Mouse (Mus musculus): ENCODE measurements at regions not wholly inside any gene's neighbourhood (a gene's known extent, or its start where the extent isn't known, plus 50 kb on each side); places are given as distances from the start of the nearest gene placed in this dataset.

DNA sequence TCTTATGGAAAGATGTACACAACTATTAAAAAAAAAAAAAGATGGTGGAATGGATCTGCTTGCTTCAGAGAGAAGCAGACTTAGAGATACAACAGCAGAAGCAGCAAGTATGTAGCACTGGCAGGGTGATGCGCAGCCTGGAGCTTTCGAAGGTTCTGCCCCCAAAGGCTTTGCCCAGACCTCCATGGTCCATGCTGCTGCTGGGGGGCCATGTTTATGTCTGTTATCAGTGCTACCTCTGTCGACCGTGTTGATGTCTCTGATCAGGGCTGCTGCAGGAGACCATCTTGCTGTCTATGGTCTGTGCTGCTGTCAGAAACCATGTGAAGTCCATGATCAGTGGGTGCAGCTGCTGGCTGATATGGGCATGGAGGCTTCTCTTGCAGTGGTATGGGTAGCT, 88.6 kb upstream of the Fam189a1 start:
- ATAC-seq (replicated peaks; ENCODE audit: low FRiP score), result no peak
- WGBS, result 86% methylated on average over 4 of the region's 4 CpGs
- H3K27me3 ChIP-seq, result no peaks in the 10 kb centered on the region
- H3K4me3 ChIP-seq (replicated peaks), result no peak overlapping the region
- no peaks in the 10 kb centered on the region for H3K36me3 ChIP-seq
- no peak overlapping the region for H3K4me2 ChIP-seq
- no peaks in the 10 kb centered on the region for H3K4me1 ChIP-seq
- H3K27ac ChIP-seq, result no peak overlapping the region
- H3K9me3 ChIP-seq (replicated peaks), result no peaks in the 10 kb centered on the region
- H3K9ac ChIP-seq, result no peak overlapping the region

DNA sequence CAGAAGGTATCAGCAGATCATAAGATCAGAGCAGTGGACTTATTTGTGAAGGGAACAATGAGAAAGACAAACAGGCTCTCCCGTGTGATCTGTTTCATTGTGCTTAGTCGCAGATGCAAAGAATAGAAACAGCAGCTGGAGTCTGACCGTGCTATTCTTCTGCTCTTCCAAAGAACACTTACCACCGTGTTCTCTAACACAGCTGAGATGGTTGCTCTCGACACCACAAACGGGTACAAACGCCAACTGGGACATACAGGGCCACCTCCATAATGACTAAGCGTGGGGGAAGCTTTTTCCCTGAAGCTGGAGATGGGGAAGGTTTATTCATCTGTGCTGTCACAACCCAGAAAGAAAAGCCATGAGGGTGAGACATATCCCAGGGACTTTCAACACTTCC, 84.8 kb upstream of the Fam189a1 start:
- 79% methylated on average over 8 of the region's 8 CpGs for WGBS

DNA sequence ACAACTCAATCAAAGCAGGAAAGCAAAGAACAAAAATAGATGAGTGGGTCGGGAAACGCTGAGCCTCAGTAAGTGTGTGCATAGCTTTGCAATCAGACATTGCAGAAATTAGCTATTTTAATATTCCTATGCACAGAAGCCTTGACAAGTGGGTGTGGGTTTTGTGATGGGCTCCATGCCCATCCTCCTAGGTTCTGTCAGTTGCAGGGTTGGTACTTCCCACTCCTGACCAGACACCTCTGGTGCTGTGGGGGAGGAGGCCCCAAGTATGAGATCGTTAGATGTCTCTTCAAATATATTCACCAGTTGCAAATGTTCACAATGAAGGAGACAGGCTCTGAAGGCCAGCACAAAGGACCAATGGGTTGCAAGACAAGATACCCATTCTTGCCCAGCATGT, 79.3 kb upstream of the Fam189a1 start:
- Histone ChIP-seq H3K4me3 (replicated peaks) (no peak overlapping the region), H3K4me2 (no peak overlapping the region), H3K27me3 (no peaks in the 10 kb centered on the region), H3K36me3 (no peaks in the 10 kb centered on the region), H3K27ac (no peak overlapping the region), H3K9ac (no peak overlapping the region), H3K9me3 (replicated peaks) (no peaks in the 10 kb centered on the region), H3K4me1 (no peaks in the 10 kb centered on the region)
- ATAC-seq (replicated peaks; ENCODE audit: low FRiP score), result no peak
- 85% methylated on average over 3 of the region's 3 CpGs for WGBS

More for the DNA sequence above, 84.8 kb upstream of the Fam189a1 start:
- Histone ChIP-seq H3K9me3 (replicated peaks) (no peaks in the 10 kb centered on the region), H3K36me3 (no peaks in the 10 kb centered on the region), H3K4me3 (replicated peaks) (no peak overlapping the region), H3K27ac (no peak overlapping the region), H3K4me1 (no peaks in the 10 kb centered on the region), H3K4me2 (no peak overlapping the region), H3K9ac (no peak overlapping the region), H3K27me3 (no peaks in the 10 kb centered on the region)
- ATAC-seq (replicated peaks; ENCODE audit: low FRiP score), result no peak

DNA sequence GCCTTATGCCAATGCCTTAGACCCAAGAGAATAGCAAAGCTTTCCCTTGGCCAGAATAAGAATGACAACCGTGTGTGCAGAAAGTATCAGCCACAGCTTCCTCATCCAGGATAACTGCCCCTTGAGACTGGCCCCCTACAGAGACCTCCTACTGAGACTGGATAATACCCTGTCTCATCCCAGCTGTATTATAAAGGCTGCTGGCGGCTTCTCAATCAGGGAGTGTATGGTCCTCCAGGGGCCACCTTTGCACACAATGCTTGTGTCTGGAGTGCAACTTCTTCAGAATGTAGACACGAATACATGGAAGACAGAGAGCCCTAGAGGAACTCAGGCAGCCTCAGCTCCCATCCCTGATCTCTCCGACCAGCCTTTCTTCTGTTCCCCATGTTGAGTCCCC, 77.3 kb upstream of the Fam189a1 start:
- no peak overlapping the region for H3K9ac ChIP-seq
- WGBS, result 75% methylated on average over 4 of the region's 4 CpGs
- no peaks in the 10 kb centered on the region for H3K27me3 ChIP-seq
- no peak overlapping the region for H3K4me2 ChIP-seq
- no peak overlapping the region for H3K4me3 ChIP-seq (replicated peaks)
- H3K9me3 ChIP-seq (replicated peaks), result no peaks in the 10 kb centered on the region
- H3K36me3 ChIP-seq, result no peaks in the 10 kb centered on the region
- ATAC-seq (replicated peaks; ENCODE audit: low FRiP score), result no peak
- no peaks in the 10 kb centered on the region for H3K4me1 ChIP-seq
- no peak overlapping the region for H3K27ac ChIP-seq

DNA sequence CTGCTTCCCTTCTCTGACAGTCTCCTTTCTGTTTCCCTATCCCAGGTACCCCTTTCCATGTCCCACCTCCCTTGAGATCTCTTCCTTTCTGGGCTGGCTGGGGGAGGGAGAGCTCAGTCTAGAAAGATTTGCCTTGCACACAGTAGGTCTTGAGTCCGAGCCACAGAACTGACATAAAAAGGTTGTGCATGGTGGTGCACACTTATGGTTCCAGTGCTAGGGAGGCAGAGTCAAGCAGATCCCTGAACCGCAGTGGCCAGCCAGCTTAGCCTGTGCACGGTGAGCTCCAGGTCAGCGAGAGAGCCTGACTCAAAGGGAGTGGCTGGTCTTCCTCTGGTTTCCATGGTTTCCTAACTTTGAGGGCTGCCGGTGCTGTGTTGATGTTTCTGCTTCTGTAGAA, 72.9 kb upstream of the Fam189a1 start:
- Histone ChIP-seq H3K27ac (no peak overlapping the region), H3K4me1 (no peaks in the 10 kb centered on the region), H3K4me3 (replicated peaks) (no peak overlapping the region), H3K27me3 (no peaks in the 10 kb centered on the region), H3K36me3 (no peaks in the 10 kb centered on the region), H3K4me2 (no peak overlapping the region), H3K9me3 (replicated peaks) (no peaks in the 10 kb centered on the region), H3K9ac (no peak overlapping the region)
- no peak for ATAC-seq (replicated peaks; ENCODE audit: low FRiP score)
- 77% methylated on average over 5 of the region's 5 CpGs for WGBS

DNA sequence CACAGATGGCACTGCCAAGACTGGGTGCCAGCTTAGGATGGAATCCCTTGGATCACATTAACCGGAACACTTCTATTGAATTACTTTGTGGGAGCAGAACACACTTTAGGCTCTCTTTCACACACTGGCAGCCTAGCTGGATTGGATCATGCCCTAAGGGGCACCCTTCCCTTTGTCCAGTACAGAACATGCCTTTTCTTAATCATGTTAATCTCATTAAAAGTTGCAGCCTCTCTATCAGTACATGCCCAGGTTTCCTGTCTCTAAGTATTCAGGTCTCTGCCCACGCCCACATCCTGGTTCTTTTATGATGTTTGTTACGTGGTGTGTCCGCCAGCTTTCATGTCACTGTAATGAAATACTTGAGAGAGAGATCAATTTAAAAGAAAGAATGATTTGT, 69.8 kb upstream of the Fam189a1 start:
- no peak for ATAC-seq (replicated peaks; ENCODE audit: low FRiP score)
- no peak overlapping the region for H3K9ac ChIP-seq
- no peak overlapping the region for H3K27ac ChIP-seq
- no peaks in the 10 kb centered on the region for H3K9me3 ChIP-seq (replicated peaks)
- H3K4me3 ChIP-seq (replicated peaks), result no peak overlapping the region
- H3K4me1 ChIP-seq, result no peaks in the 10 kb centered on the region
- no peak overlapping the region for H3K4me2 ChIP-seq
- no peaks in the 10 kb centered on the region for H3K27me3 ChIP-seq
- WGBS, result 65% methylated on average over 4 of the region's 4 CpGs
- no peaks in the 10 kb centered on the region for H3K36me3 ChIP-seq

DNA sequence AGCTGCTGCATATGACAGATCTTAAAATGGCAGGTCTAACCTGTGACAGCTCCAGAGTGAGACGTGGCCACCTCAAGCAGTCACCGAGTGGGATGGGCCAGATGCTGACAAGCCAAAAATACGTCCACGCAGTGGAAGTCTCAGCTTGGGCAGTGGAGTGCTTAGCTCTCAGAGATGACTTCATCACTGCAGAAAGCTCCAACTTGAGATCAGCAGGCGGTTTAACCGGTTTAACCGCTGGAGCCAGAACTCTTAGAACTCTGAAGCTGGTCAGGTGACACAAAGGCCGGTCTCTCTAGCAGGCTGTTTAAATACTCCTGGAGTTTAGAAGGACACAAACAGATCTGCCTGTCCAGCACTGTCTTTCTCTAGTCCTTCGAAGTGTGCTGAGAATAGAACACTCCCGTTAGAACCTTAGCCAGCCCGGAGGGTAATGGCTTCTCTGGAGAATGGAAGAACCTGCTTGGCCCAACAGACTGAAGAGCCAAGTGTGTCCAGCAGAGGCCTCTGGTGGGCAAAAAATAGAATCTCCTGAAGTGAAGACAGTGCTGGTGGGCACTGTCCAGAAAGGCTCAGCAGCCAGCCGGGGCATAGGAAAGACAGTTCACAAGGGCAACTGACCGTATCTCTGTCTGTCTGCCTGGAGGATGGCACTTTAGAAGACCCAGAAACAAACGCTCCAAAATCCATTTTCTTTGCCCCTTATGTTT, 57.0 kb upstream of the Fam189a1 start:
- WGBS, result 76% methylated on average over 14 of the region's 14 CpGs
- Histone ChIP-seq H3K36me3 (no peaks in the 10 kb centered on the region), H3K27me3 (no peaks in the 10 kb centered on the region), H3K27ac (no peak overlapping the region), H3K9me3 (replicated peaks) (no peaks in the 10 kb centered on the region), H3K4me1 (no peaks in the 10 kb centered on the region), H3K9ac (no peak overlapping the region), H3K4me3 (replicated peaks) (no peak overlapping the region), H3K4me2 (no peak overlapping the region)
- peak; percentile 75 for ATAC-seq (replicated peaks; ENCODE audit: low FRiP score)

DNA sequence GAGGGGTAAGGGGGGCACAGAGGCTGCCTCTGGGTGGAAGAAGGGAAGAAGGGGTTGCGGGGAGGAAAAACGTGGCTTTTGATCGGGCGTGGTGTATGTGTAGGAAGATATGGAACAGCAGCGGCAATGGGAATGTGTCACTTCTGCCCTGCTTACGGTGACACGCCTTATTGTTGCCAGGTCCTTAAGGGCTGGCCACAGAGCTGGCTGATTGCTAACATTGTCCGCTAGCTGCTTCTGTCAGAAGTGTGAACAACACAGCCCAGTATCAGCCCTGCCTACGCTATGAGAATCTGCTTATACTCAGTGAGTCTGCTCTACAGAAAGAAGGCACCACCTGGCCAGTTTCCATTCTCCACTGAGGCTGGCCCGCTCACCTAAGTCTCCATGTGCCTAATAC, 50.9 kb upstream of the Fam189a1 start:
- Histone ChIP-seq H3K4me2 (no peak overlapping the region), H3K27ac (no peak overlapping the region), H3K9ac (no peak overlapping the region), H3K4me1 (no peaks in the 10 kb centered on the region), H3K27me3 (no peaks in the 10 kb centered on the region), H3K9me3 (replicated peaks) (peaks cover 3% of the 10 kb centered on the region), H3K36me3 (no peaks in the 10 kb centered on the region), H3K4me3 (replicated peaks) (no peak overlapping the region)
- 91% methylated on average over 10 of the region's 10 CpGs for WGBS
- ATAC-seq (replicated peaks; ENCODE audit: low FRiP score), result no peak
